Mouse (Mus musculus) G1E (cell line): ENCODE data around the gene Ncbp1.

ENCODE experiments used
- CTCF ChIP-seq: IDR thresholded peaks from 2 replicates; pipeline ENCODE4 v1.5.1; 2012; ENCODE audit warnings: low read depth, low read length, inconsistent platforms, mixed read lengths
- GATA2 ChIP-seq: IDR thresholded peaks from 2 replicates; pipeline ENCODE4 v1.6.1; 2012; ENCODE audit warnings: low read depth, low read length, inconsistent platforms, borderline replicate concordance
- POLR2AphosphoS5 ChIP-seq: IDR thresholded peaks from 2 replicates; pipeline ENCODE4 v1.6.1; 2012; ENCODE audit warnings: low read depth, low read length, inconsistent platforms; ENCODE audit not compliant: insufficient replicate concordance

GRCm38 (mm10) chr4:46177018-46177417, 38.6 kb downstream of the Ncbp1 start:
- TF ChIP-seq CTCF (no peak), POLR2AphosphoS5 (no peak), GATA2 (no peak)
